Mouse (Mus musculus): ENCODE data around the gene Tcf25. TPM values are rescaled to one million over a fixed set of nuclear protein-coding genes. Genes with fewer than 3 reads are reported as not detected.
"Not testable (repeated sequence)": the region's sequence is repeated elsewhere in the genome, so short reads cannot be mapped to it uniquely, and the experiment has no call there.

The Tcf25 gene
- polyA plus RNA-seq, 1 experiment from 2014 or later = 146 TPM

DNA sequence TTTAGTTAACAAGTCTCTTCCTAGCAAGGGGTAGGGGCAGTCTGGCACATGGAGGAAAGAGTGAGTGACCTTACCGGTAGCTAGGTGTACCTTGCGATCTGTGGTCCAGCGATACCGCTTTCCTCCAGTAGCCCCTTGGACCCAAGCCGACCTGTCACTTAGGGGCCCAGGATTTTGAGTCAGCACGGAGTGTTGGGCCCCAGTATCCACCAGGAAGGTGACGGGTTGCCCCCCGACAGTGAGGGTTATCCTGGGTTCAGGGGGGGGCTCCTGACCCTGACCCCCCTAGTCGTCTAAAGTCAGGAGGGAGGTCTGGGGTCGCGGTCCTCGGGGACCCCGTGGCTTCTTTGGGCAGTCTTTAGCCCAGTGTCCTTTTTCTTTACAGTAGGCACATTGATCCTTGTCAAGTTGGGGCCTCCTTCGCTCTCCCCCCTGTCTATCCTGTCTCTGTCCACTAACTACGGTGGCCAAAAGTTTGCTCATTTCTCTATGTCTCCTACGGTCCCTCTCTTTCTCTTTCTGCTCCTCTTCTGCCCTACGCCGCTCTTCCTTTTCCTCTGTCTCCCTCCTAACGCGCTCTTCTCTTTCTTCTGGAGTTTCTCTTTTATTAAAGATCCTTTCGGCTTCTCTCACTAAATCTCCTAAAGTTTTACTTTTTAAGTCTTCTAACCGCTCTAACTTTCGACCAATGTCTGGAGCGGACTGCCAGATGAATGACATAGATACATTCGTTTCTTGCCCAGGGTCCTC is 58.2 kb downstream of the Tcf25 start:
- H3K4me1 ChIP-seq (replicated peaks; ENCODE audit: control insufficient read depth, insufficient read depth) = no peaks in the 10 kb centered on the region
- WGBS = 95% methylated on average over 25 of the region's 25 CpGs
- no peaks in the 10 kb centered on the region for H3K27me3 ChIP-seq (ENCODE audit: control insufficient read depth, insufficient read depth, low read length)
- H3K27ac ChIP-seq (replicated peaks) = no peak overlapping the region
- peaks cover 20% of the 10 kb centered on the region; the same call in 1 of the 2 replicates for H3K9me3 ChIP-seq (ENCODE audit: control insufficient read depth, low read length)
- H3K36me3 ChIP-seq (ENCODE audit: control insufficient read depth, insufficient read depth, low read length) = no peaks in the 10 kb centered on the region
- DNase-seq (ENCODE audit: low spot score) (no peak), ATAC-seq (ENCODE audit: low FRiP score, low TSS enrichment) (no peak)
- no peak overlapping the region for H3K4me2 ChIP-seq (replicated peaks; ENCODE audit: low read depth)
- no peak overlapping the region for H3K4me3 ChIP-seq (ENCODE audit: low read depth, low read length)
- TF ChIP-seq EP300 (optimal IDR thresholded peaks at IDR 0.05) (no peak), CTCF (IDR thresholded peaks at IDR 0.05; ENCODE audit: low read depth) (no peak)
- no peak overlapping the region for H3K9ac ChIP-seq (ENCODE audit: low read length)

DNA sequence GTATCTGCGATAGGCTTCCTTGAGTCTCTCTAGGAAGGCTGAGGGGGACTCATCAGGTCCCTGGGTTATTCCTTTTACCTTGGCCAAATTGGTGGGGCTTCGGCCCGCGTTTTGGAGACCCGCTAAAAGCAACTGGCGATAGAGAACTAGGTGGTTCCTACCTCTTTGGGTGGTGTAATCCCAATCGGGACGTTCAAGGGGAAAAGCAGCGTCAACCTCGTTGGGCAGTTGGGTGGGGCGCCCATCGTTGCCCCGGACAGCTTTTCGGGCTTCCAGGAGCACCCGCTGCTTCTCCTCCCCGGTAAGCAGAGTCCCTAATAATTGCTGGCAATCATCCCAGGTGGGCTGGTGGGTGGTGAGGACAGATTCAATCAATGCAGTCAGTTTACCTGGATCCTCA is 58.8 kb downstream of the Tcf25 start:
- no peak overlapping the region for H3K9ac ChIP-seq (ENCODE audit: low read length)
- ATAC-seq (ENCODE audit: low FRiP score, low TSS enrichment) (no peak), DNase-seq (ENCODE audit: low spot score) (no peak)
- no peaks in the 10 kb centered on the region for H3K27me3 ChIP-seq (ENCODE audit: control insufficient read depth, insufficient read depth, low read length)
- H3K27ac ChIP-seq (replicated peaks) = no peak overlapping the region
- peaks cover 17% of the 10 kb centered on the region; the same call in 1 of the 2 replicates for H3K9me3 ChIP-seq (ENCODE audit: control insufficient read depth, low read length)
- H3K36me3 ChIP-seq (ENCODE audit: control insufficient read depth, insufficient read depth, low read length) = no peaks in the 10 kb centered on the region
- no peak for TF ChIP-seq CTCF (IDR thresholded peaks at IDR 0.05; ENCODE audit: low read depth)
- TF ChIP-seq EP300 (optimal IDR thresholded peaks at IDR 0.05) = no peak
- H3K4me2 ChIP-seq (replicated peaks; ENCODE audit: low read depth) = no peak overlapping the region
- H3K4me1 ChIP-seq (replicated peaks; ENCODE audit: control insufficient read depth, insufficient read depth) = no peaks in the 10 kb centered on the region
- no peak overlapping the region for H3K4me3 ChIP-seq (ENCODE audit: low read depth, low read length)
- WGBS = 96% methylated on average over 16 of the region's 16 CpGs

DNA sequence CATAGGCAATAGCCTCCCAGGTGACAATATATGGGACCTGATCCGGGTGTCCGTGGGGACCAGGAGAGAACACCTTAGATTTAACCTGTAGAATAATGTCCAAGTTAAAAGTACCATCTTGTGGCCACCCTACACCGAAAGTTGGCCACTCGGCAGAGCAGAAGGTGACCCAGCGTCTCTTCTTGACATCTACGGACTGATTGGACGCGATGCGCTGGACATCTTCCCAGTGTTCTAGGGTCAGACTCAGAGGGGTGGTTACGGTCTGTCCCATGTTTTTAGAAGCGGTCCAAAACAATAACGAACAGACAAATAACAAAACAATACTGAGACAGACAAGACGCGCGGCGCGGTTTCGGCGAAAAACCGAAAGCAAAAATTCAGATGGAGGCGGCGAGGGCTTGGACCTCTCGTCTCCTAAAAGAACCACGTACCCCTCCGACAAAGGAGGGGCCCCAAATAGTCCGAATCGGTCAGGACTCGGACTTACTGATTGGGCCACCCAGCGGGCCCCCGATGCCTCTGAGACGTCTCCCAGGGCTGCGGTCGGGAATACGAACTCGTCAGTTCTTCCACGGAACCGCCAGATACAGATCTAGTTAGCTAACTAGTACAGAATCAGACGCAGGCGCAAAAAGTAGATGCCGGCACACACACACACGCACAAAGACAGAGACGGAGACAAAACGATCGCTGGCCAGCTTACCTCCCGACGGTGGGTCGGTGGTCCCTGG is 59.9 kb downstream of the Tcf25 start:
- H3K27me3 ChIP-seq (ENCODE audit: control insufficient read depth, insufficient read depth, low read length); H3K36me3 ChIP-seq (ENCODE audit: control insufficient read depth, insufficient read depth, low read length); H3K4me3 ChIP-seq (ENCODE audit: low read depth, low read length); H3K27ac ChIP-seq (replicated peaks); H3K4me2 ChIP-seq (replicated peaks; ENCODE audit: low read depth); ATAC-seq (ENCODE audit: low FRiP score, low TSS enrichment); H3K9ac ChIP-seq (ENCODE audit: low read length); H3K4me1 ChIP-seq (replicated peaks; ENCODE audit: control insufficient read depth, insufficient read depth); H3K9me3 ChIP-seq (ENCODE audit: control insufficient read depth, low read length); DNase-seq (ENCODE audit: low spot score): not testable (repeated sequence)
- WGBS = 98% methylated on average over 36 of the region's 47 CpGs

DNA sequence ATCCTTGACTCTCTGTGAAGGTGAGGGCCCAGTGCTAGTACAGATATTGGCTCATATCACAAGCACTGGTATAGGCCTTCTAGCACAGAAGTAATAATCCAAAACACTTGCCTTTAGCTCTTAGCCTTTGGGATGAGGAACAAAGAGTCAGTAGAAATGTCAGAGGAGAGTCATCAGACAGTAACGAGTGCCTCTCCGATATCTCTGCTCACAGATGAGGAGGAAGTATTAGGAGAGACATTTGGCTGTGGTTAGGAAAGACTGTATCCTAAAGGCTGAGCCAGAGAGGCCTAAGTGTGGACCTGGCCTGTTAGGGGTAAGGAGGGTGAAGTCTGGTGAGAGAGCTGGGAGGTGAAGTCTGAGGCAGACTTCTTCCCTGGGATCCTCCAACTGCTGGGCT is 68.2 kb downstream of the Tcf25 start:
- DNase-seq (ENCODE audit: low spot score) (no peak), ATAC-seq (ENCODE audit: low FRiP score, low TSS enrichment) (no peak)
- TF ChIP-seq CTCF (IDR thresholded peaks at IDR 0.05; ENCODE audit: low read depth) (no peak), EP300 (optimal IDR thresholded peaks at IDR 0.05) (no peak)
- Histone ChIP-seq H3K36me3 (ENCODE audit: control insufficient read depth, insufficient read depth, low read length) (no peaks in the 10 kb centered on the region), H3K27ac (replicated peaks) (no peak overlapping the region), H3K4me3 (ENCODE audit: low read depth, low read length) (no peak overlapping the region), H3K9ac (ENCODE audit: low read length) (no peak overlapping the region), H3K9me3 (ENCODE audit: control insufficient read depth, low read length) (no peaks in the 10 kb centered on the region), H3K4me1 (replicated peaks; ENCODE audit: control insufficient read depth, insufficient read depth) (no peaks in the 10 kb centered on the region), H3K27me3 (ENCODE audit: control insufficient read depth, insufficient read depth, low read length) (no peaks in the 10 kb centered on the region), H3K4me2 (replicated peaks; ENCODE audit: low read depth) (no peak overlapping the region)
- 82% methylated on average over 2 of the region's 2 CpGs for WGBS

DNA sequence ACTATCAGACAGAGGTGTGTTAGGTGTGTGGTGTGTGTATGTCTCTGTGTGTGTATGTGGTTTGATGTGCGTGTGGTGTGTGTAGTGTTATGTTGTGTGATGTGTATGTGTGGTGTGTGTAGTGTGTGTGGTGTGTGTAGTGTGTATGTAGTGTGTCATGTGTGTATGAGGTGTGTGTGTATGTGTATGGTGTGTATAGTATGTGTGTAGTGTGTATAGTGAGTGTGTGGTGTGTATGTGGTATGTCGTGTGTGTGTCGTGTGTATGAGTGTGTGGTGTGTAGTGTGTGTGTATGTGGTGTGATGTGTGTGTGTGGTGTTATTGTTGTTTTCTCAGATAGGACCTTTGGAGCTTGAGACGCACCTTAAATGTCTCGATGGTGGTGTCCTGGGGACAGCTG is 68.8 kb downstream of the Tcf25 start:
- no peak for TF ChIP-seq EP300 (optimal IDR thresholded peaks at IDR 0.05)
- TF ChIP-seq CTCF (IDR thresholded peaks at IDR 0.05; ENCODE audit: low read depth) = no peak
- H3K36me3 ChIP-seq (ENCODE audit: control insufficient read depth, insufficient read depth, low read length) = no peaks in the 10 kb centered on the region
- H3K4me1 ChIP-seq (replicated peaks; ENCODE audit: control insufficient read depth, insufficient read depth) = no peaks in the 10 kb centered on the region
- peak overlapping the region; percentile 79; the same call in 1 of the 2 replicates for H3K4me3 ChIP-seq (ENCODE audit: low read depth, low read length)
- H3K9ac ChIP-seq (ENCODE audit: low read length) = no peak overlapping the region
- H3K27me3 ChIP-seq (ENCODE audit: control insufficient read depth, insufficient read depth, low read length) = no peaks in the 10 kb centered on the region
- DNase-seq (ENCODE audit: low spot score) (no peak), ATAC-seq (ENCODE audit: low FRiP score, low TSS enrichment) (no peak)
- no peaks in the 10 kb centered on the region for H3K9me3 ChIP-seq (ENCODE audit: control insufficient read depth, low read length)
- WGBS = 86% methylated on average over 5 of the region's 5 CpGs
- 0 out of 2 replicates have a peak overlapping the region, but pooled peaks have one; percentile 77 for H3K4me2 ChIP-seq (replicated peaks; ENCODE audit: low read depth)
- peak overlapping the region; percentile 69; the same call in 1 of the 2 replicates for H3K27ac ChIP-seq (replicated peaks)

Data from stomach, postnatal 0 days (tissue).